Mouse (Mus musculus) kidney, embryonic 15.5 days (tissue): Measurements from ENCODE around the gene Arap1. TPM values are rescaled to one million over a fixed set of nuclear protein-coding genes. Genes with fewer than 3 reads are reported as not detected.

Experiments
- ATAC-seq: fragments of 200-750 bp; cut with Nextera tagmentation; replicated peaks from 2 replicates; pipeline ENCODE4 v1.8.0; 2017; ENCODE audit warnings: moderate TSS enrichment; ENCODE audit not compliant: low FRiP score
- H3K27ac ChIP-seq: fragments of 300-500 bp; sonication (generic); 2 replicates; pipeline ENCODE4 v1.5.1; 2015; ENCODE audit warnings: mild to moderate bottlenecking, inconsistent platforms
- H3K27me3 ChIP-seq: fragments of 300-500 bp; sonication (generic); 2 replicates; pipeline ENCODE4 v1.6.1; 2015; ENCODE audit warnings: inconsistent platforms
- H3K36me3 ChIP-seq: fragments of 300-500 bp; sonication (generic); 2 replicates; pipeline ENCODE4 v1.6.1; 2015; ENCODE audit warnings: inconsistent platforms
- H3K4me1 ChIP-seq: fragments of 300-500 bp; sonication (generic); 2 replicates; pipeline ENCODE4 v1.6.1; 2015; ENCODE audit warnings: inconsistent platforms
- H3K4me2 ChIP-seq: fragments of 300-500 bp; sonication (generic); 2 replicates; pipeline ENCODE4 v1.6.1; 2015; ENCODE audit warnings: moderate library complexity, mild to moderate bottlenecking, inconsistent platforms
- H3K4me3 ChIP-seq: fragments of 300-500 bp; sonication (generic); replicated peaks from 2 replicates; pipeline ENCODE4 v1.5.1; 2015; ENCODE audit warnings: mild to moderate bottlenecking, inconsistent platforms
- H3K9ac ChIP-seq: fragments of 300-500 bp; sonication (generic); 2 replicates; pipeline ENCODE4 v1.6.1; 2015; ENCODE audit warnings: mild to moderate bottlenecking, inconsistent platforms
- H3K9me3 ChIP-seq: fragments of 300-500 bp; sonication (generic); replicated peaks from 2 replicates; pipeline ENCODE4 v1.6.1; 2016; ENCODE audit warnings: inconsistent platforms
- WGBS: fragments of 180-500 bp; shearing (Covaris S2); methylation state at CpG from one replicate; pipeline ENCODE4 v1.1.7; 2015; ENCODE audit warnings: mixed read lengths; 5-methylcytosine and 5-hydroxymethylcytosine counted together
- polyA plus RNA-seq: library from polyadenylated mRNA; unstranded; fragments of >200 nt; fragmentation: Nextera tagmentation; extraction: Ambion mirVana; gene quantifications from 2 replicates; pipeline ENCODE4 v1.2.1, GENCODE M21; 2015

Gene Arap1
- polyA plus RNA-seq, 1 experiment from 2014 or later = 97.1 TPM

GRCm38 (mm10) chr7:101328621-101329158, 19.2 kb upstream of the Arap1 start:
- Histone ChIP-seq H3K4me3 (no peak overlapping the region), H3K36me3 (peaks cover 9% of the 10 kb centered on the region), H3K9ac (no peak overlapping the region), H3K27ac (no peak overlapping the region), H3K27me3 (no peaks in the 10 kb centered on the region), H3K4me1 (peaks cover 49% of the 10 kb centered on the region), H3K4me2 (no peak overlapping the region), H3K9me3 (no peaks in the 10 kb centered on the region)
- WGBS = 74% methylated on average over 4 of the region's 4 CpGs
- no peak for ATAC-seq

GRCm38 (mm10) chr7:101329606-101330005, 18.3 kb upstream of the Arap1 start:
- Histone ChIP-seq H3K9ac (no peak overlapping the region), H3K4me3 (no peak overlapping the region), H3K36me3 (peaks cover 9% of the 10 kb centered on the region), H3K4me2 (no peak overlapping the region), H3K9me3 (no peaks in the 10 kb centered on the region), H3K27ac (no peak overlapping the region), H3K4me1 (peaks cover 40% of the 10 kb centered on the region), H3K27me3 (no peaks in the 10 kb centered on the region)
- ATAC-seq = no peak
- WGBS = 76% methylated on average over 4 of the region's 4 CpGs

- 77% methylated on average over 10 of the region's 10 CpGs for WGBS
- no peak overlapping the region for H3K4me3 ChIP-seq
- no peaks in the 10 kb centered on the region for H3K27me3 ChIP-seq
- no peak overlapping the region for H3K9ac ChIP-seq
- peaks cover 39% of the 10 kb centered on the region for H3K4me1 ChIP-seq
- no peak for ATAC-seq
- peaks cover 9% of the 10 kb centered on the region for H3K36me3 ChIP-seq
- H3K9me3 ChIP-seq = no peaks in the 10 kb centered on the region
- no peak overlapping the region for H3K27ac ChIP-seq
- H3K4me2 ChIP-seq = no peak overlapping the region
Observed at GRCm38 (mm10) chr7:101330074-101330840, 17.6 kb upstream of the Arap1 start.

- H3K4me1 ChIP-seq = peaks cover 39% of the 10 kb centered on the region
- WGBS = 67% methylated on average over 4 of the region's 4 CpGs
- ATAC-seq = no peak
- no peak overlapping the region for H3K9ac ChIP-seq
- no peaks in the 10 kb centered on the region for H3K27me3 ChIP-seq
- H3K36me3 ChIP-seq = peaks cover 9% of the 10 kb centered on the region
- no peak overlapping the region for H3K4me2 ChIP-seq
- H3K4me3 ChIP-seq = no peak overlapping the region
- H3K9me3 ChIP-seq = no peaks in the 10 kb centered on the region
- no peak overlapping the region for H3K27ac ChIP-seq
Observed at GRCm38 (mm10) chr7:101330841-101331173, 17.1 kb upstream of the Arap1 start.

- ATAC-seq = no peak
- whole genome bisulfite sequencing = 84% methylated on average over 5 of the region's 5 CpGs
- H3K27me3 ChIP-seq = no peaks in the 10 kb centered on the region
- H3K9me3 ChIP-seq = no peaks in the 10 kb centered on the region
- H3K4me2 ChIP-seq = no peak overlapping the region
- no peak overlapping the region for H3K4me3 ChIP-seq
- peaks cover 14% of the 10 kb centered on the region for H3K36me3 ChIP-seq
- H3K9ac ChIP-seq = no peak overlapping the region
- H3K4me1 ChIP-seq = peaks cover 30% of the 10 kb centered on the region
- H3K27ac ChIP-seq = no peak overlapping the region
Observed at GRCm38 (mm10) chr7:101332045-101332831, 15.6 kb upstream of the Arap1 start.

- no peak overlapping the region for H3K9ac ChIP-seq
- H3K4me3 ChIP-seq = no peak overlapping the region
- H3K27ac ChIP-seq = no peak overlapping the region
- no peak overlapping the region for H3K4me2 ChIP-seq
- H3K4me1 ChIP-seq = 0 out of 2 replicates have a peak, but pooled peaks cover 1% of the 10 kb centered on the region
- ATAC-seq = no peak
- peaks cover 8% of the 10 kb centered on the region; the same call in 1 of the 2 replicates for H3K36me3 ChIP-seq
- H3K9me3 ChIP-seq = no peaks in the 10 kb centered on the region
- H3K27me3 ChIP-seq = no peaks in the 10 kb centered on the region
- 78% methylated on average over 2 of the region's 2 CpGs for WGBS
Observed at GRCm38 (mm10) chr7:101335228-101335627, 12.6 kb upstream of the Arap1 start.

- no peak overlapping the region for H3K4me3 ChIP-seq
- ATAC-seq = no peak
- no peaks in the 10 kb centered on the region for H3K27me3 ChIP-seq
- no peak overlapping the region for H3K27ac ChIP-seq
- no peak overlapping the region for H3K4me2 ChIP-seq
- H3K9ac ChIP-seq = no peak overlapping the region
- peaks cover 8% of the 10 kb centered on the region; the same call in 1 of the 2 replicates for H3K36me3 ChIP-seq
- H3K9me3 ChIP-seq = no peaks in the 10 kb centered on the region
- WGBS = 78% methylated on average over 3 of the region's 3 CpGs
- H3K4me1 ChIP-seq = 0 out of 2 replicates have a peak, but pooled peaks cover 2% of the 10 kb centered on the region
Observed at GRCm38 (mm10) chr7:101336686-101337085, 11.2 kb upstream of the Arap1 start.

- whole genome bisulfite sequencing = 78% methylated on average over 3 of the region's 3 CpGs
- Histone ChIP-seq H3K4me3 (no peak overlapping the region), H3K9ac (no peak overlapping the region)
Observed at GRCm38 (mm10) chr7:101337401-101337800, 10.5 kb upstream of the Arap1 start.

GRCm38 (mm10) chr7:101341405-101341804, 6.5 kb upstream of the Arap1 start:
- 55% methylated on average over 6 of the region's 6 CpGs for WGBS

More at GRCm38 (mm10) chr7:101337401-101337800, 10.5 kb upstream of the Arap1 start:
- H3K9me3 ChIP-seq = no peaks in the 10 kb centered on the region
- H3K4me2 ChIP-seq = no peak overlapping the region
- H3K27ac ChIP-seq = no peak overlapping the region
- ATAC-seq = no peak
- 0 out of 2 replicates have a peak, but pooled peaks cover 2% of the 10 kb centered on the region for H3K4me1 ChIP-seq
- H3K36me3 ChIP-seq = peaks cover 10% of the 10 kb centered on the region; the same call in 1 of the 2 replicates
- H3K27me3 ChIP-seq = no peaks in the 10 kb centered on the region

GRCm38 (mm10) chr7:101343135-101343534, 4.7 kb upstream of the Arap1 start:
- Histone ChIP-seq H3K27ac (no peak overlapping the region), H3K27me3 (no peaks in the 10 kb centered on the region), H3K4me3 (no peak overlapping the region), H3K9me3 (no peaks in the 10 kb centered on the region), H3K36me3 (peaks cover 22% of the 10 kb centered on the region), H3K4me2 (no peak overlapping the region), H3K4me1 (peaks cover 11% of the 10 kb centered on the region), H3K9ac (no peak overlapping the region)
- no peak for ATAC-seq
- WGBS = 64% methylated on average over 7 of the region's 7 CpGs

More at GRCm38 (mm10) chr7:101341405-101341804, 6.5 kb upstream of the Arap1 start:
- Histone ChIP-seq H3K9ac (no peak overlapping the region), H3K4me1 (0 out of 2 replicates have a peak, but pooled peaks cover 4% of the 10 kb centered on the region), H3K27ac (0 out of 2 replicates have a peak overlapping the region, but pooled peaks have one; percentile 54), H3K4me2 (no peak overlapping the region), H3K36me3 (peaks cover 25% of the 10 kb centered on the region), H3K27me3 (no peaks in the 10 kb centered on the region), H3K4me3 (no peak overlapping the region), H3K9me3 (no peaks in the 10 kb centered on the region)
- no peak for ATAC-seq

- no peak overlapping the region for H3K27ac ChIP-seq
- H3K4me3 ChIP-seq = no peak overlapping the region
- H3K36me3 ChIP-seq = peaks cover 19% of the 10 kb centered on the region
- whole genome bisulfite sequencing = 47% methylated on average over 4 of the region's 4 CpGs
- H3K4me2 ChIP-seq = no peak overlapping the region
- H3K4me1 ChIP-seq = peaks cover 29% of the 10 kb centered on the region
- ATAC-seq = no peak
- no peak overlapping the region for H3K9ac ChIP-seq
- H3K27me3 ChIP-seq = peaks cover 12% of the 10 kb centered on the region; the same call in 1 of the 2 replicates
- no peaks in the 10 kb centered on the region for H3K9me3 ChIP-seq
Observed at GRCm38 (mm10) chr7:101344892-101345291, 3.0 kb upstream of the Arap1 start.

GRCm38 (mm10) chr7:101346991-101347390, 876 bp upstream of the Arap1 start:
- no peak overlapping the region for H3K4me3 ChIP-seq
- WGBS = 78% methylated on average over 2 of the region's 2 CpGs
- ATAC-seq = no peak

More at GRCm38 (mm10) chr7:101346991-101347390, 876 bp upstream of the Arap1 start:
- Histone ChIP-seq H3K9ac (no peak overlapping the region), H3K9me3 (no peaks in the 10 kb centered on the region), H3K27me3 (peaks cover 13% of the 10 kb centered on the region; the same call in 1 of the 2 replicates), H3K4me2 (no peak overlapping the region), H3K4me1 (peaks cover 27% of the 10 kb centered on the region), H3K36me3 (peaks cover 19% of the 10 kb centered on the region), H3K27ac (no peak overlapping the region)
